Mouse (Mus musculus) heart, embryonic 13.5 days (tissue): ENCODE data around the gene Enkur. TPM values are rescaled to one million over a fixed set of nuclear protein-coding genes. Genes with fewer than 3 reads are reported as not detected.
A peak's percentile ranks its signal among the peaks of the same experiment; 100 is the strongest.

ENCODE experiments used
- ATAC-seq: fragments of 200-750 bp; cut with Nextera tagmentation; 2 replicates; pipeline ENCODE4 v1.8.0; 2017; ENCODE audit warnings: moderate TSS enrichment; ENCODE audit not compliant: insufficient number of reproducible peaks, low FRiP score, low TSS enrichment; ENCODE audit errors: extremely low read depth
- H3K27ac ChIP-seq: fragments of 300-500 bp; sonication (generic); replicated peaks from 2 replicates; pipeline ENCODE4 v1.5.1; 2015; ENCODE audit warnings: moderate library complexity, mild to moderate bottlenecking, inconsistent platforms
- H3K27me3 ChIP-seq: fragments of 300-500 bp; sonication (generic); replicated peaks from 2 replicates; pipeline ENCODE4 v1.6.1; 2015; ENCODE audit warnings: mild to moderate bottlenecking, inconsistent platforms
- H3K36me3 ChIP-seq: fragments of 300-500 bp; sonication (generic); 2 replicates; pipeline ENCODE4 v1.6.1; 2015; ENCODE audit warnings: mild to moderate bottlenecking, inconsistent platforms
- H3K4me1 ChIP-seq: fragments of 300-500 bp; sonication (generic); 2 replicates; pipeline ENCODE4 v1.6.1; 2015; ENCODE audit warnings: inconsistent platforms
- H3K4me2 ChIP-seq: fragments of 300-500 bp; sonication (generic); 2 replicates; pipeline ENCODE4 v1.6.1; 2015; ENCODE audit warnings: inconsistent platforms, mild to moderate bottlenecking, moderate library complexity
- H3K4me3 ChIP-seq: fragments of 300-500 bp; sonication (generic); 2 replicates; pipeline ENCODE4 v1.5.1; 2015; ENCODE audit warnings: moderate library complexity, mild to moderate bottlenecking, inconsistent platforms
- H3K9ac ChIP-seq: fragments of 300-500 bp; sonication (generic); 2 replicates; pipeline ENCODE4 v1.6.1; 2015; ENCODE audit warnings: inconsistent platforms, mild to moderate bottlenecking, moderate library complexity
- H3K9me3 ChIP-seq: fragments of 300-500 bp; sonication (generic); 2 replicates; pipeline ENCODE4 v1.6.1; 2016; ENCODE audit warnings: inconsistent platforms
- WGBS: fragments of 180-500 bp; shearing (Covaris S2); methylation state at CpG from one replicate; pipeline ENCODE4 v1.1.7; 2015; ENCODE audit warnings: mixed read lengths; 5-methylcytosine and 5-hydroxymethylcytosine counted together
- polyA plus RNA-seq: library from polyadenylated mRNA; unstranded; fragments of >200 nt; fragmentation: Nextera tagmentation; extraction: Ambion mirVana; gene quantifications from 2 replicates; pipeline ENCODE4 v1.2.1, GENCODE M21; 2015

The Enkur gene
- polyA plus RNA-seq, 1 experiment from 2014 or later, result 1.9 TPM

GRCm38 (mm10) chr2:21141189-21141519 is 64.0 kb downstream of the Enkur start:
- Histone ChIP-seq H3K27ac (peak overlapping the region; percentile 66), H3K36me3 (no peaks in the 10 kb centered on the region), H3K4me3 (peak overlapping the region; percentile 65), H3K9me3 (no peaks in the 10 kb centered on the region), H3K4me1 (peaks cover 13% of the 10 kb centered on the region), H3K9ac (peak overlapping the region; percentile 83), H3K4me2 (peak overlapping the region; percentile 95), H3K27me3 (no peaks in the 10 kb centered on the region)
- WGBS, result 16% methylated on average over 7 of the region's 7 CpGs
- ATAC-seq, result no peak

Other genes with a start within 250 kb of the Enkur start
- gene Arhgap21, start 236.5 kb downstream of the Enkur start, polyA plus RNA-seq, result 11.7 and 11.8 TPM in 2 replicates
- 6.0 and 7.3 TPM in 2 replicates for gene Thnsl1, start 359 bp upstream of the Enkur start, polyA plus RNA-seq
- not detected in 2 replicates for gene Gpr158, start 162.2 kb upstream of the Enkur start, polyA plus RNA-seq